Mouse (Mus musculus): Measurements from ENCODE around the gene Eepd1. TPM values are rescaled to one million over a fixed set of nuclear protein-coding genes. Genes with fewer than 3 reads are reported as not detected.
"Not testable (repeated sequence)": the region's sequence is repeated elsewhere in the genome, so short reads cannot be mapped to it uniquely, and the experiment has no call there.

The Eepd1 gene
- 10 to 100 TPM; 14.5 to 17.6 TPM for total RNA-seq (2021)

GRCm38 (mm10) chr9:25481344-25482095 lies at the start of gene Eepd1:
Gene Eepd1, plus strand, starts transcription at chr9:25481547.
- intact Hi-C loops (cut with DNase I): loop anchor here (5.0 kb wide), 2 partner anchors 111 to 164 kb away; no protein-coding TSS in a partner anchor
- DNase-seq (ENCODE audit: extremely low spot score in 1 of 2, low spot score in 2 of 2): peak; percentile 90 to 96

- no peak for DNase-seq (ENCODE audit: extremely low spot score in 1 of 2, low spot score in 2 of 2)
- intact Hi-C loops (cut with DNase I): no loop called here
Observed at GRCm38 (mm10) chr9:25438836-25439235, 42.5 kb upstream of the Eepd1 start.

GRCm38 (mm10) chr9:25440046-25440445 lies 41.3 kb upstream of the Eepd1 start:
- DNase-seq (ENCODE audit: extremely low spot score in 1 of 2, low spot score in 2 of 2); intact Hi-C loops (cut with DNase I): not testable (repeated sequence)

GRCm38 (mm10) chr9:25442041-25442440 lies 39.3 kb upstream of the Eepd1 start:
- no peak for DNase-seq (ENCODE audit: extremely low spot score in 1 of 2, low spot score in 2 of 2)

GRCm38 (mm10) chr9:25443029-25443428 lies 38.3 kb upstream of the Eepd1 start:
- DNase-seq (ENCODE audit: extremely low spot score in 1 of 2, low spot score in 2 of 2): no peak
- intact Hi-C loops (cut with DNase I): no loop called here

More at GRCm38 (mm10) chr9:25442041-25442440, 39.3 kb upstream of the Eepd1 start:
- intact Hi-C loops (cut with DNase I): no loop called here

GRCm38 (mm10) chr9:25443546-25443945 lies 37.8 kb upstream of the Eepd1 start:
- DNase-seq (ENCODE audit: extremely low spot score in 1 of 2, low spot score in 2 of 2): no peak
- intact Hi-C loops (cut with DNase I): no loop called here

- intact Hi-C loops (cut with DNase I): no loop called here
- DNase-seq (ENCODE audit: extremely low spot score in 1 of 2, low spot score in 2 of 2): no peak
Observed at GRCm38 (mm10) chr9:25450394-25450793, 31.0 kb upstream of the Eepd1 start.

GRCm38 (mm10) chr9:25455027-25455426 lies 26.3 kb upstream of the Eepd1 start:
- intact Hi-C loops (cut with DNase I): no loop called here
- no peak for DNase-seq (ENCODE audit: extremely low spot score in 1 of 2, low spot score in 2 of 2)

- DNase-seq (ENCODE audit: extremely low spot score in 1 of 2, low spot score in 2 of 2): no peak
- intact Hi-C loops (cut with DNase I): no loop called here
Observed at GRCm38 (mm10) chr9:25460835-25461555, 20.4 kb upstream of the Eepd1 start.

GRCm38 (mm10) chr9:25464305-25464704 lies 17.0 kb upstream of the Eepd1 start:
- intact Hi-C loops (cut with DNase I): no loop called here
- no peak for DNase-seq (ENCODE audit: extremely low spot score in 1 of 2, low spot score in 2 of 2)

GRCm38 (mm10) chr9:25479392-25480020 lies 1.8 kb upstream of the Eepd1 start:
- DNase-seq (ENCODE audit: extremely low spot score in 1 of 2, low spot score in 2 of 2): no peak

GRCm38 (mm10) chr9:25480676-25481075 lies 671 bp upstream of the Eepd1 start:
- intact Hi-C loops (cut with DNase I): loop anchor here (5.0 kb wide), 2 partner anchors 112 to 163 kb away; no protein-coding TSS in a partner anchor
- DNase-seq (ENCODE audit: extremely low spot score in 1 of 2, low spot score in 2 of 2): no peak

More at GRCm38 (mm10) chr9:25479392-25480020, 1.8 kb upstream of the Eepd1 start:
- intact Hi-C loops (cut with DNase I): loop anchor here (5.0 kb wide), 2 partner anchors 113 to 162 kb away; no protein-coding TSS in a partner anchor

GRCm38 (mm10) chr9:25482322-25482998 lies 1.1 kb downstream of the Eepd1 start:
- DNase-seq (ENCODE audit: extremely low spot score in 1 of 2, low spot score in 2 of 2): no peak
- intact Hi-C loops (cut with DNase I): loop anchor here (5.0 kb wide), 2 partner anchors 110 to 165 kb away; no protein-coding TSS in a partner anchor

GRCm38 (mm10) chr9:25482999-25483347 lies 1.6 kb downstream of the Eepd1 start:
- no peak for DNase-seq (ENCODE audit: extremely low spot score in 1 of 2, low spot score in 2 of 2)
- intact Hi-C loops (cut with DNase I): loop anchor here (5.0 kb wide), 2 partner anchors 109 to 166 kb away; no protein-coding TSS in a partner anchor

GRCm38 (mm10) chr9:25483931-25484618 lies 2.7 kb downstream of the Eepd1 start:
- DNase-seq (ENCODE audit: extremely low spot score in 1 of 2, low spot score in 2 of 2): no peak
- intact Hi-C loops (cut with DNase I): loop anchor here (5.0 kb wide), 2 partner anchors 108 to 167 kb away; no protein-coding TSS in a partner anchor

- no peak for DNase-seq (ENCODE audit: extremely low spot score in 1 of 2, low spot score in 2 of 2)
- intact Hi-C loops (cut with DNase I): loop anchor here (5.0 kb wide), 2 partner anchors 108 to 167 kb away; no protein-coding TSS in a partner anchor
Observed at GRCm38 (mm10) chr9:25484619-25484986, 3.3 kb downstream of the Eepd1 start.

GRCm38 (mm10) chr9:25485006-25485405 lies 3.7 kb downstream of the Eepd1 start:
- peak in 1 of 2 experiments; percentile 38 for DNase-seq (ENCODE audit: extremely low spot score in 1 of 2, low spot score in 2 of 2)
- intact Hi-C loops (cut with DNase I): loop anchor here (5.0 kb wide), 2 partner anchors 62 to 87 kb away; no protein-coding TSS in a partner anchor

- intact Hi-C loops (cut with DNase I): loop anchor here (5.0 kb wide), 2 partner anchors 62 to 87 kb away; no protein-coding TSS in a partner anchor
- no peak for DNase-seq (ENCODE audit: extremely low spot score in 1 of 2, low spot score in 2 of 2)
Observed at GRCm38 (mm10) chr9:25485406-25485805, 4.1 kb downstream of the Eepd1 start.
